Mouse (Mus musculus) stomach, postnatal 0 days (tissue): ENCODE data around the gene Gm49393.

Source experiments
- CTCF ChIP-seq: IDR thresholded peaks from 2 replicates; pipeline ENCODE4 v1.5.1; 2016; ENCODE audit warnings: antibody characterized with exemption, low read depth, mild to moderate bottlenecking, moderate library complexity
- EP300 ChIP-seq: optimal IDR thresholded peaks from 2 replicates; pipeline ENCODE3; 2016; ENCODE audit warnings: antibody characterized with exemption

DNA sequence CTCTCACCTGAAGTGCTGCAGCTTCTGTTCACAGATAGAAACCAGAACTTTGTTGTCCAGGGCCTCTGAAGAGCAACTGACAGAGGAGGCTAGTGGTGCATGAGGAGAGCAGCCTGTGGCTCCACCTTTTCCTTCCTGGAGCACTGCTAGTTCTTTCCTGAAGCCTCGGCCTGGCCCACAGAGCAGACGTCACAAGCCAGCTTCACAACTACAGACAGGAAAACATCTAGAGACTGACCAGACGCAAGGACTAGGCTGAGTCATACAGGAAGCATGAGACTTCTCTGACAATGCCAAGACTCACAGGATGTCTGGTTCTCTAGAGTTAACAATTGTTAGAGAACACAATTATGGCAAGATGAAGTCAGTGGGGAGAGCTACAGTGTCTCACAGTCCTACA lies 38.1 kb downstream of the Gm49393 start, which contains the start of gene Ctla2b:
- TF ChIP-seq EP300 (no peak), CTCF (no peak)
